Mouse (Mus musculus) layer of hippocampus, adult 9-11 months (tissue): ENCODE measurements at regions not wholly inside any gene's neighbourhood (a gene's known extent, or its start where the extent isn't known, plus 50 kb on each side); places are given as distances from the start of the nearest gene placed in this dataset.

Experiments used
- DNase-seq: peaks from one replicate; pipeline ENCODE4 v3.0.0; 2022

DNA sequence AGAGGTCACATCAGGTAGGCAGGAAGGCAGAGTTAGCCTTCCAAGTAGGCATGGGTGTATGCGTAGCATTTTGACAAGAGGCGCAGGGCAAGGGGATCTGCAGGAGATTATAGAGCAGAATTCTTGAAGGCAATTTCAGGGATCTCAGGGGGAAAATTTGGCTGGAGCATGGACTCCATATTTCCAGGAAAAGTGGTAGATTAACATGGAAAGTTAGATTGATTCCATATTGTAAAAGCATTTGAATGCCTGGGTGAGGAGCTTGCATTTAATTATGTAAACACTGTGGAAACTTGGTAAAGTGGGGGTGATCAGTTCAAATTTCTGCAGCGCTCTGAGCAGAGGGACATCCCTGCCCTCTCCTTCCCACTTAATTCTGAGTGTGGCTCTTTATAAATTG, 146.7 kb downstream of the Pax3 start:
- no peak for DNase-seq

DNA sequence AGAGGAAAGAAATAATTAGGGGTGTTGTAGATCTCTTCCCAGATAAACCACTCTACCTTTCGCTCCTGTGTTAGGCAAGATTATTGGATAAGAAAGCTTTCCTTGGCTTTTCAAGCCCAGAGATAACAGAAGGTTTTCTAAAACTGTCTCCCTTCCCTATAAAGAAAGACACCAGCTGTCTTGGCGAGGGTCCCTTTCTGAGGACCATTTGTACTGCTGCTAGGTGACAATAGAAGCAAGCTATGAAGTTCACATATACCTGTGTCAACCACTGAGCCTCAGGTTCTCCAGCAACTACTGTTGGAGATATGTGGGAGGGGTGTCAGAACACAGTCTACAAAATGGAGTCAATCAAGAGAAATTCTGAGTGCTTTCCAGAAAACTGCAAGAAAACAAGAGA, 164.6 kb downstream of the Pax3 start:
- peak; percentile 10 for DNase-seq

DNA sequence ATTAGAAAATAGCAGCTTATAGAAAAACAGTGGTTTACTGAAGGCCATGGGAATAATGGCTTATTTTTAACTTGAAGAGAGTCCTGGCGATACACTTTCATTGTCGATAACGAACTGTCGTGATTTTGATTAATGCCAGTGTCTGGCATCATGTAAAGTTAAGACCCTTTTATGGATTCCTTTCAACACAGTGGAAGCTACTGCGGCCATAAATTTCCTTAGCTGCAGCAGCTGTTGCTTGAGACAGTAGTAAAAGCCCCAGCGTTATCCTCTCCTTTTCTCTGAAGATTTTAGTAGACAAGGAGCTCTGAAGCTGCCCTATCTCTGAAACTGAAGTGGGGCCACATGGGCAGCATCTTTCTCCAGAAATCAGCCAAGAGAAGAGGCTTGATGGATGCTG, 175.2 kb downstream of the Pax3 start:
- DNase-seq, result no peak

DNA sequence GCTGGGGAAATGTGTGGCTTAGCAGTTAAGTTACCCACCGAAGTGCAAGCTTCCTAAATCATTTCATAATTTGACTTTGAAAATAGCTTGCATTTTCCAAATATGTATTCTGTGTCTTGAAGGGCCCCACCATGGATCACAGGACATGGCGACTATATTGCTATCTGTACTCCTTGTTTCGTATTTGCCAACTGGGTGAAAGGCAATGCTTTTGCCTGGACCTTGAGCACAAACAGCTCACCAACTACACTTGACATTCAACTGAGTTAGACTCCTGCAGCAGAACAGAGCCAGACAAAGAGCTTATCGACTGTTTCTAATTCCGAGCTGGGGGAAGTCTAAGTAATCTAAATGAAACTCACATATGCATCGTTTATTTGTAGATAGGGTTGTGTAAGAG, 175.9 kb downstream of the Pax3 start:
- no peak for DNase-seq

DNA sequence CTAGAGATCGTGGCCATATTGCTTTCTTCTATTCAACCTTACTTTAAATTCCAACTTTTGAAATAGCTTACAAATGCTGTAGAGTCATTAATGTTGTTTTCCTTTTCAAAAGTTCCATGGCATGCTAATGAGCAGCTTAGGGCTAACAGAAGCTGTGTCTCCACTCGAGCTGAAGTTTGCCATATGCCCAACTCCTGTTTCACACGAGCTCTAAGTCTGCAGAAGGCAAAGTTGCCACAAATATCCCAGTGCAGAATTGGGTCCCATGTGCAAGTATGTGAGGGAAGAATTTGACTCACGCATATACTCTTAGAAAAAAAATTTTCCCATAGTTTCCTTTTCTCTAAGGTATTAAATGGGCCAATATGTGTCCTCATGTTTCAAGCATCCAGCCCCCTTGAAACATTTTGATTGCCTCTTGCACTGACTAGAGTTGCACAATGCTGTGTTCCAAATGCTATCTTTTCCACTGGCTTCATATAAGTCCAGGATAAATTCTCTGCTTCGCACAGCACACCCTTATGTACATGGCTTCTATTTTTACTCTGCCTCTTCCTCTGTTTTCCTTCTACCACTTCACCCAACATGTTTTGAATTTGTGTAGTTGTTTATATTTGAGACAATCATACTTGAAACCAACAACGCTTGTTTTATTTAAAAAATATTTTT, 178.9 kb downstream of the Pax3 start:
- peak; percentile 26 for DNase-seq

DNA sequence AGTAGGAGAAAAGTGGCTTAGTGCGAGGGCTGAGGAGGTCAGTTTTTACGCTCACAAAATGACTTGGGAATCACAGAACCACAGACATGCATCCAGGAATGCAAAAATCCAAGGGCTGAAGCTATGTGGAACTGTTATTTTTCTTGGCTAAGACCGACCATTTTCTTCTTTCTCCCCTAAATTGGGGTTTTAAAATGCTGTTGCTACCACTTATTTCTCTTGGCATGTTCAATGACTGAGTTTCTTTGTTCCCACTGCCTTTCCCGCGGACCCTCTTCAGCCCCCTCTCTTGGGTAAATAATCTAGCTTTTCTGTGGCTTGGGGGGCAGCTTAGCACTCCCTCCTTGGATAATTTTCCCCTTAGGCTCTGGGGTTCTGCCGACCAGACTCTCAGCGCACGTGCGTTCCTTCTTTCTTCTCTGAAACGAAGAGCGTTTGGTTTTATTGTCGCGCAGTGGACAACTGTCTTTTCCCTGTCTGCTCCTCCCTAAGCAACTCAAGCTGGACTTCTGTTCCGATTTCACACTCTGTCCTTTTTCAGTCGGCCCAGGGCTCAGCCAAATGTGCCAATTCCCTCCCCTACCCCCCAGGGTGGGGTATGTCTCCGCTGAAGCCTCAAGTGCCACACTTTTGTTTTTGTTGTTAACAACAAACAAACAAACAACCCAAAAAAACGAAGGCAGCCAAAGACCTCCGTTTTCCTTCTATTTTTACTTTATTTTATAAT, 180.2 kb downstream of the Pax3 start:
- DNase-seq, result no peak

DNA sequence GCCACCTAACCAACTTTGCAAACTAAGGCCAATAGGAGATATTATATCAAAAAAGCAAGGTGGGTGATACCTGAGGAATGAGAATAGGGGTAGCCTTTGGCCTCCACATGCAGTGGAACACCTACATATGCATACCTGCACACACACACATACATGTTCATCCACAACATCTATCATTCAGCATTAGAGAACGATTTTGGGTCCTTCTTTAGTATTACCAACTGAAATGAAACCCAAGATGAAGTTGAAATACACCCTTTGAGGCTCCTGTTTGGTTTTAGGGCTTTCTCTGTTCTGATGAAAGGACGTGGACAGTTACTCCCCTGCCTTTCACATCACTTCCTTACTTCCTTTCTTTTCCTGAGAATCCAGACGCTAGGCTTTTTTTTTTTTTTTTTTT, 180.9 kb downstream of the Pax3 start:
- no peak for DNase-seq

DNA sequence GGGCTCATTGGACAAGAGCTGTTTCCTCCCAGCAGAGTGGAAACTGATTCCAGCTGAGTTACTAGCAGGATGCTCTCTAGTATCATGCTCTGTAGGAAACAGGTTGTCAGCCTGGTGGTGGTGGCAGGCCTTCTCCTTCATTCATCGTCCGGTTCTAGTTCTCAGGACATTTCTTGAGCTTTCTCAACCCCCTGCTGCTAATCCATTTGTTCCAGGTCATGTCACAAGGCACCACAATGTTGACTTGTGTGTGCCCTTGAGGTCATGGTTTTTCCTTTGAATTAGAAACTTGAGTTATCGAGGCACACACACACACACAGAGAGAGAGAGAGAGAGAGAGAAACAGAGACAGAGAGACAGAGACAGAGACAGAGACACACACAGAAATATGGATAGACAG, 183.5 kb downstream of the Pax3 start:
- no peak for DNase-seq

DNA sequence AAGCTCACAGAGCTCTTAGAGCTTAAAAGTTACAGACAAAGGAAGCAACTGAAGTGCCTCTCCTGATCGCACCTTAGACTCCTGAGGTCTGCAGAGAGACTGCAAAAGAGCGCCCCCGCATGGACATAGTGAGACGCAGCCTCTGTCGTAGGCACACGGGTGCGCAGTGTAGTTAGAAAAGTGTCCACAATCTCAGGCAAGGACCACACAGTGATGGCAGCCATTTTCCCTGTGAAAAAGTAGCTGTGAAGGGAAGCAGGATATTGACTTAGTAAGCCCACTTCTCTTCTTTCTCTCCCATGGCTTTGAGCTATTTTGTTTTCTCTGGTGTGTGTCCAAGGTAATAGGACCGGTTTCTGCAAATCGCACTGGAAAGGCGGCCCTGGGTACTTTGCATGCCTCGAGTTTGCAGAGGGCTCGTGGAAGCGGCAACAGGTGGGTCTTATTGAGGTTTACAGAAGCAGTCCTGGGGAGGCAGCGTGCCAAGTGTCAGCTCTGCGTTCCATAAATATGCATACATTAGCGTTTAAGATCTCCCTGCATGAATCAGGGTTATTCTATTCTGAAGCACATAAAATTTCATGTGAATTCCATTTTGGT, 188.0 kb downstream of the Pax3 start:
- DNase-seq, result no peak

DNA sequence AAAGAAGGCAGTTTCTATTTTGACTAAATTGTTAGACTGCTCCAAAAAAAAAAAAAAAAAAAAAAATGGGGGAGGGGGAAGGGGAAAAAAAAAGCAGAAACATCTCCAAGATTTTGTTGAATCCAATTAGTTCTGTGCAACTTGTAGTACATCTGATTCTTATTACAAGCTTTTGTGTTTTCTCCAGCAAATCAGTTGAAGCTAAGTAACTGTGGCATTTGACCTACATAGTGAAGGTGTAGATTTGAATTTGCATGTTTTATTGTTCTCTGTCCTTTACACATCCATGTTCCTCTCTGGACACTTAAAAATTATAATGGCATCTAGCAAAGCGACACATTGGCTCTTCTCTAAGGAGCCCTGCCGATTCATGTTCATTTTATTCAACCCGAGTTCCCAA, 192.6 kb downstream of the Pax3 start:
- no peak for DNase-seq

DNA sequence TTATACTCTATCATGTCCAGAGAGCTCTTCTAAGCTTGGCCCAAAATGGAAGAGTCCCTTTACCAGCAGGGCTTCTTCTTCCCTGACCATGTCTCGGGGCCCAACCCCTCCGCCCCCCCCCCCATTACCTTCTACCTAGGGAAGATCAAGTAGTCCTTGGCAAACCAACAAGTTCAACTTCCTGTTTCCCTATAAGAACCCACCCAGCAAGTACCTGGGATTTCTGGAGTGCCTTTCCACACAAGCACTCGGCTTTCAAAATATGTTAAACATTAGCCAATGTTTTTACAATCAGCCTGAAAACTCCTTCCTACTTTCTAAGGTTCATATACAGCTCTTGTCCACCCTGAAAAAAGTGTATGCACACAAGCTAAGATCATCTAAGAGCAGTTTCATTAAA, 198.2 kb downstream of the Pax3 start:
- no peak for DNase-seq

DNA sequence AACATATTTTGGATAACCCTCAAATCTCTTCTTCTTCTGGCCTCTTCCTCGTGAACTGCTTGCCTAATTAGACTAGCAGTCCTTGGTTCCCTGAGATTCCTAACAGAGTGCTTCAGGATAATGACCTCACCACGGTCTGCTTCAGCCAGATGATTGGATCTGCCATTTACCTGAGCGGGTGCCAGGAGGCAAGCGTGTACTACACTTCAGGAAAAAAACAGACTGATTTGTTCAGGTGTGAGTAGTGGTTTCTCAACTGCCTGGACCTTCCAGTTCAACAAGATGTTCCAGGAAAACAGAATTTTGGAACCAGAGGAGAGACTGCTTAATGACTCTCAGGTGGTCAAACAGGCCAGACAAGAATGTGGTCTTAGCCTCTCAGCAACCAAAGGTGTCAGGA, 215.4 kb downstream of the Pax3 start:
- DNase-seq, result no peak

DNA sequence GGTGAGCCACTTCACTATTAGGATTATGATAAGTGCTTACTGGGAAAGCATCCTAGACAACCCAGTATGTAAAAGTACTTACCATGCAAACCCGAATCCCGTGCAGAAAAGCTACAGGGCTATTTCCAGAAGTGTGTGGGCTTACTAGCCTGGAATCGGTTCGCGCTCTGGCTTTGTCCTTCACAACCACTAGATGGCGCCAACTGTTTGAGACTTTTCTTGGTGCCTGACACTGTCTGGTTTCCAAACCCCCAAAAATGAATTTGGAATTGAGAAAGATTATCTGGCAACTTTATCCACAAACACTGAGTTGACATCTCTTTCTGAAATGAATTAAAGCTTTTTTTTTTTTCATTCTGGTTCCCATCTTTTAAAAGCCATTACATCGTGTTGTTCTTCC, 218.2 kb downstream of the Pax3 start:
- DNase-seq, result peak; percentile 41

DNA sequence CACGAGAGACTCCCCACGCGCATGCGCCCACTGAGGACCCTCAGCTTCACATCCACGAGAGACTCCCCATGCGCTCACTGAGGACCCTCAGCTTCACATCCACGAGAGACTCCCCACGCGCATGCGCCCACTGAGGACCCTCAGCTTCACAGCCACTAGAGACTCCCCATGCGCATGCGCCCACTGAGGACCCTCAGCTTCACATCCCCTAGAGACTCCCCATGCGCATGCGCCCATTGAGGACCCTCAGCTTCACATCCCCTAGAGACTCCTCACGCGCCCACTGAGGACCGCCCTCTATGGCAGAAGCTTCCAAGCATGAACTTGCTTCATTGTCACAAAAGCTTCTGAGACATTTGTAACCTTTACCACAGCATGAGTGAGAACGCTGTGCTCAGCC, 221.0 kb downstream of the Pax3 start:
- no peak for DNase-seq

DNA sequence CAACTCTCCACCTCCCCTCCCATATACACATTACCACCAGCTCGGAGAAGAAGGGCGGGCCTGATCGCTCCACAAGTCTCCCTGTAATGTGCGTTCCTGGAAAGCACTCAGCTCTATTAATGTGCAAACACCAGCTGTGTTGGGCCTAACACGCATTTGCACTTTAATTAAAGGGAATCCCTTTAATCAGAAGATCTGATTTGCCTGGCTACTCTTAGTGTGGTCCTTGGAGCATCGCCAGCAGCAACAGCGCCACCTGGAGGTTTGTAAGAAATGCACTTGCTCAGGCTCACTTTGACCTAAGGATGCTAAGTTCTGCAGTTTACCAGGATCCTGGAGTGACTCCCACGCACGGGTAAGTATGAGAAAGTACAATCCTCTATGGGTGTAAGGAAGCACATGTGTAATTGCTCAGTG, 224.6 kb downstream of the Pax3 start:
- no peak for DNase-seq

DNA sequence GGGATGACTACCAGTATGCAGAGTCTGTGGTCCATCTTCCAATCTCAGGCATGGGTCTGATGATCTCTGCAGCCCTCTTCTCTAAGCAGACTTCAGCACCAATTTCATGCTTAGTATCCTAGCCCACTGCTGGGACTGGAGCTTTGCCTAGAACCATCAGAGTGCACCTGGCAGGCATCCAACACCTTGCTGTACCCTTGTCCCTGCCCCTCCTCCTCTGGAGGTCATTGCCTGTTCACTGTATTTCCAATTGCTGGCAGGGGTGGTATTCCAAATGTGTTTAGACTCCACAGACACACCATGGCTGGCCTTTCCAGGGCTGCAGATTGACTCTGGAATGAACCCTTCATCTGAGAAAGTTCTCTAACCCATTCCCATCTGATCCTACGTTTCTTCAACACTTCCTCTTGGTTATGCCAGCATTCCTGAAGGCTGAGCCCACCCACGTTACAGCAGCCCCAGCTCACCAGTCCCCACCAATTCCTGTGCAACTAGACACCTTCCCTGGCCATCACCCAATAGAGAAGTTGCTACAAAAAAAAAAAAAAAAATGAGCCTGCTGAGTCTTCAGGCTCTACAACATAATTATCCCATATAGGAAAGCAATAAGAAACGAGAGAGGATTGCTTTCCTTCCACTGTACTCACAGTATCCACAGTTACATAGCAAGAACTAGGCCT, 232.1 kb downstream of the Pax3 start:
- no peak for DNase-seq

DNA sequence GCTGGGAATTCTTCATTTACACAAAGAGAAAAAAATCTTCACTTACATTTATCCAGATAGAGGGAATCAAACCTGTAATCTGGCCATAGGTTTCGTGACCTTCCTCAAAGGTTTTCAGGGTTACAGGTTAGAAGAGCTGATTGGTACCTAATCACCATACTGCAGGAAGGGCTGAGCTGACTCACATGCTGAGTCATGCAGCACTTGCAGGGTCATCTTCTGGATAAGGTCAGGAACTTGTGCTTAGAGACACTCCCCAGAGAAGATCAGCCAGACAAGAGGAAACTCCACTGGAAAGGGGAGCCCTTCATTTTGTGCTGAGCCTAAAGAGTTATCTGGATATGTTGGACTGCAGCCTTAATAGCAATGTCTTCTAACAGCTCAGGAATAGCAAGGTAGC, 237.6 kb downstream of the Pax3 start:
- no peak for DNase-seq

DNA sequence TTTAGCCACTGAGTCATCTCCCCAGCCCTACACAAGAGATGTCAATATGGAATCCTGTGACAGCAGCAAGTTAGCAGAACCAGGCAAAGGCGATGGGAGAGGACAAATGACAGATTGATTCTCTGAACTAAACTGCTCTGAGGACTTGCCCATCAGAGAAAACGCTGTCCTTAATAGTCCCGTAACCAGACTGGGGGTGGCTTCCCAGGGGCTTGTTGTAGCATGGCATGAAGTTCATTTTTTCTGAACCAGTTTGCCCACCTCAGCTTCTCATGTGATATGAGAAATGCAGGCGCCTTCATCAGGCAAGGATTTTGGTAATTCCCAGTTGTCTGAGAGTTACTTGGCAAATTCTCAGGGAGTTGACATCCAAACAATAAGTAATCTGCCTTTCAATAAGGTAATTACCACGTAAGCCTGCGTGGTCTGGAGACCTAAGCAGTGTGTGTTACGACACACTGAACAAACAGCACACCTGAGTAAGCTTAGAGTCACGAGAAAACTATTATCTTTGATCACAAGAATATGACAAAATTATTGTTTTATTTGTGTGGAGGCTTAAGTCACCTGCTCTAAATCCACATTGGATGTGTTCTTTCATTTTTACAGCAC, 239.7 kb downstream of the Pax3 start:
- no peak for DNase-seq

DNA sequence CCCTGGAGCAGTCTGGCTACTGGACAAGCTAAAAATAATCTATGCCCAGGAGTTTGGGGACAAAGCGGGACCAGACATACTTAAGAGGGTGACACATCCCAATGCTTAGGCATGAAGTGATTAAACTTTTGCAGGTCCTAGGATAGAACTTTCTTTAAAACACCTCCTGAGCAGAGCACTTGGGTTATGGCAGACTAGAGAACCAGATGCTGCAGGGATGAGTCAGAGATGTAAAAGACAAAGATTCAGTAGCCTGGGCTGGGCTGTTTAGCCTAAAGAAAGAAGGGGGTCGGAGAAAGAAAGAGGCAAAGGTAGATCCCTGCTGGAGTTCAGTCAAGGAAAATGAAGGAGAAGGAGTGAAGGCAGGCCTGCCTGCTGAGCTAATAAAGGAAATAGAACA, 249.0 kb downstream of the Pax3 start:
- no peak for DNase-seq

DNA sequence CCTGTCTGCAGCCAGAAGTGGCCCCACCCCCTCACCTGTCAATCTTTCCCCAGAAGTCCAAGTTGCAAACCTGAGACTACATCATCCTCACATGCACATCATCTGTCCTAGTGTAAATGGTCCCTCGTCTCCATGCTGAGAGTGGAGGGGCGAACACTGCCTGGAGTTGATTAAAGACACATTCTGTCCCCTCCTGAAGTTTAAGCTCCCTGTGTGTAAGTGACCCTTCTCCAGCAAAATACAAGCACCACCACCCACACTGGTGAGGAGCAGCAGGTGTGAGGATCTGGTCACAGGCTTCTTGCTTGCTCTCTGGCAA, 252.6 kb downstream of the Pax3 start:
- DNase-seq, result no peak

DNA sequence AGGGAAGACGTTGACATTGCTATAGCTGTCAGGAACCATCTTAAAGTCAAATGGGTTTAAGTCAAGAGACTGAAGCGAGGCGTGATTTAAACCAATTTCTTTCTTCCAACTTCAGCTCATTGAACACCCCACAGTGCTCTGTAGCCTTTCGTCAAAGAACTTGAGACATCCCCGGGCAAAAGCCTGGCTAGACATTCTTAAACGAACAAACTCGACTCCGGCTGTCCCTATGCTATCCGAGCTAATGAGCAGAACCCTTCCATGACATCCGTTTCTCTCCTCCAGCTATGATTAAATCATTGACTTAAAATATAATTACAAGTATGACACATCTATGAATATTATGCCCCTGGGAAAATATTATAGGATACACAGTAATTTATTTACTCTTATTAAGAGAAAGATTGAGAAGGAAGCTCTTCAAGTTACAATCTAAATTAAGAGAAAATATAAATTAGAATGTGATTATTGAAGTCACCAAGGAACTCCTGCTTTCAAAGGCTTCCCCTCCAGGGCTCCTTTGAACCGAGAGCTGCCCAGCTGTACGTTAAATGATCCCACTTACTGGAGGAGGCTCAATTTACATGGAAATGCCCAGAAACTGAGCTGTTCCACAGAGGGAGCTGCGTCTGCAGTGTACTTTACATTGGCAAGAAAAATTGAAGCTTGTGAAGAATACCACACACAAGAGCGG, 253.2 kb downstream of the Pax3 start:
- no peak for DNase-seq

DNA sequence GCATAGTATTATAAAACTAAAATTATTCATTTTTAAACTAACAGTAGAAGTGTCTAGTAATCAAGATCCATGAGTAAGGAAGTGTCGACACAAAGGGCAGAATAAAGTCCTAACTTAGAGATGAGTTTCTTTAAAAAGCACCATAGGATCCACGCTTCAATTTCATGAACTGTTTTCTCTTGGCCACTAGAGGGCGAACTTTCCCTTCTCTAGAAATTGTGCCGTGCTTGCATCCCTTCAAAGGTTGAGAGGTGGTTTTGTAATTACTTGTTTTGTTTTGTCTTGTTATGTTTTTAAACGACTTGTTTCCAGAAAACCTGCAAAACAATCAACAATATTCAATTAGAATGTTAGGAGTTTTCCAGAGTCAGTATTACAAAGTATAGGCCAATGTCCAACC, 253.8 kb downstream of the Pax3 start:
- no peak for DNase-seq
